Mouse (Mus musculus) neural tube, embryonic 14.5 days (tissue): ENCODE results near the gene Ehd4. TPM values are rescaled to one million over a fixed set of nuclear protein-coding genes. Genes with fewer than 3 reads are reported as not detected.

ENCODE experiments used
- ATAC-seq: fragments of 200-750 bp; cut with Nextera tagmentation; 2 replicates; pipeline ENCODE4 v1.8.0; 2017; ENCODE audit warnings: low read depth, mild to moderate bottlenecking, moderate TSS enrichment, moderate library complexity
- H3K27ac ChIP-seq: fragments of 300-500 bp; sonication (generic); 2 replicates; pipeline ENCODE4 v1.5.1; 2014; ENCODE audit warnings: low read depth, mild to moderate bottlenecking, control low read depth, low read length, moderate library complexity, mixed read lengths
- H3K27me3 ChIP-seq: fragments of 300-500 bp; sonication (generic); 2 replicates; pipeline ENCODE4 v1.6.1; 2014; ENCODE audit warnings: low read length; ENCODE audit not compliant: control insufficient read depth, insufficient read depth
- H3K36me3 ChIP-seq: fragments of 300-500 bp; sonication (generic); 2 replicates; pipeline ENCODE4 v1.6.1; 2014; ENCODE audit warnings: low read length, mixed read lengths; ENCODE audit not compliant: control insufficient read depth, insufficient read depth
- H3K4me1 ChIP-seq: fragments of 300-500 bp; sonication (generic); 2 replicates; pipeline ENCODE4 v1.6.1; 2014; ENCODE audit warnings: low read length; ENCODE audit not compliant: control insufficient read depth, insufficient read depth
- H3K4me2 ChIP-seq: fragments of 300-500 bp; sonication (generic); 2 replicates; pipeline ENCODE4 v1.6.1; 2014; ENCODE audit warnings: mild to moderate bottlenecking, low read depth, low read length, control low read depth
- H3K4me3 ChIP-seq: fragments of 300-500 bp; sonication (generic); 2 replicates; pipeline ENCODE4 v1.5.1; 2014; ENCODE audit warnings: low read depth, low read length, control low read depth, mixed read lengths
- H3K9ac ChIP-seq: fragments of 300-500 bp; sonication (generic); replicated peaks from 2 replicates; pipeline ENCODE4 v1.6.1; 2014; ENCODE audit warnings: low read depth, mild to moderate bottlenecking, control low read depth, low read length, mixed read lengths
- H3K9me3 ChIP-seq: fragments of 300-500 bp; sonication (generic); 2 replicates; pipeline ENCODE4 v1.6.1; 2016; ENCODE audit warnings: low read length; ENCODE audit not compliant: control insufficient read depth
- WGBS: fragments of 180-500 bp; shearing (Covaris S2); extraction: QIAGEN DNeasy Blood & Tissue Kit; methylation state at CpG from one replicate; pipeline ENCODE4 v1.1.7; 2014; 5-methylcytosine and 5-hydroxymethylcytosine counted together
- polyA plus RNA-seq: library from polyadenylated mRNA; unstranded; fragments of >200 nt; fragmentation: Nextera tagmentation; extraction: Ambion mirVana; gene quantifications from 2 replicates; pipeline ENCODE4 v1.2.1, GENCODE M21; 2014

Ehd4 gene
- polyA plus RNA-seq, 1 experiment from 2014 or later, result 8.2 TPM

GRCm38 (mm10) chr2:120108077-120108476, 46.3 kb downstream of the Ehd4 start:
- Histone ChIP-seq H3K27me3 (no peaks in the 10 kb centered on the region), H3K4me3 (no peak overlapping the region)
- ATAC-seq, result no peak

GRCm38 (mm10) chr2:120107446-120107845, 47.0 kb downstream of the Ehd4 start:
- ATAC-seq, result no peak
- no peaks in the 10 kb centered on the region for H3K9me3 ChIP-seq
- no peaks in the 10 kb centered on the region for H3K4me1 ChIP-seq
- no peak overlapping the region for H3K4me3 ChIP-seq
- no peaks in the 10 kb centered on the region for H3K27me3 ChIP-seq
- WGBS, result 88% methylated on average over 2 of the region's 2 CpGs
- H3K36me3 ChIP-seq, result no peaks in the 10 kb centered on the region
- no peak overlapping the region for H3K9ac ChIP-seq
- H3K27ac ChIP-seq, result no peak overlapping the region
- H3K4me2 ChIP-seq, result no peak overlapping the region

More at GRCm38 (mm10) chr2:120108077-120108476, 46.3 kb downstream of the Ehd4 start:
- Histone ChIP-seq H3K27ac (no peak overlapping the region), H3K4me1 (no peaks in the 10 kb centered on the region), H3K9me3 (no peaks in the 10 kb centered on the region), H3K36me3 (no peaks in the 10 kb centered on the region), H3K9ac (no peak overlapping the region), H3K4me2 (no peak overlapping the region)
- 88% methylated on average over 4 of the region's 4 CpGs for WGBS

- Histone ChIP-seq H3K27me3 (no peaks in the 10 kb centered on the region), H3K36me3 (no peaks in the 10 kb centered on the region), H3K9me3 (no peaks in the 10 kb centered on the region), H3K4me3 (no peak overlapping the region), H3K4me2 (no peak overlapping the region), H3K9ac (no peak overlapping the region), H3K27ac (no peak overlapping the region), H3K4me1 (no peaks in the 10 kb centered on the region)
- 87% methylated on average over 8 of the region's 8 CpGs for whole genome bisulfite sequencing
- ATAC-seq, result no peak
These were observed 47.9 kb downstream of the Ehd4 start for GRCm38 (mm10) chr2:120106397-120106973.

- ATAC-seq, result no peak
- H3K27me3 ChIP-seq, result no peaks in the 10 kb centered on the region
- H3K27ac ChIP-seq, result no peak overlapping the region
- no peak overlapping the region for H3K4me2 ChIP-seq
- WGBS, result 59% methylated on average over 3 of the region's 3 CpGs
- H3K36me3 ChIP-seq, result no peaks in the 10 kb centered on the region
- no peak overlapping the region for H3K9ac ChIP-seq
- no peaks in the 10 kb centered on the region for H3K4me1 ChIP-seq
- no peaks in the 10 kb centered on the region for H3K9me3 ChIP-seq
- no peak overlapping the region for H3K4me3 ChIP-seq
These were observed 48.5 kb downstream of the Ehd4 start for GRCm38 (mm10) chr2:120105861-120106260.

GRCm38 (mm10) chr2:120102881-120103280, 51.5 kb downstream of the Ehd4 start:
- H3K27ac ChIP-seq, result no peak overlapping the region
- H3K36me3 ChIP-seq, result no peaks in the 10 kb centered on the region
- no peak overlapping the region for H3K4me3 ChIP-seq
- H3K9me3 ChIP-seq, result no peaks in the 10 kb centered on the region
- WGBS, result 73% methylated on average over 6 of the region's 6 CpGs
- no peaks in the 10 kb centered on the region for H3K27me3 ChIP-seq
- no peaks in the 10 kb centered on the region for H3K4me1 ChIP-seq
- no peak overlapping the region for H3K4me2 ChIP-seq
- no peak overlapping the region for H3K9ac ChIP-seq
- no peak for ATAC-seq

- Histone ChIP-seq H3K4me3 (no peak overlapping the region), H3K27me3 (no peaks in the 10 kb centered on the region), H3K36me3 (no peaks in the 10 kb centered on the region), H3K9ac (no peak overlapping the region), H3K4me1 (no peaks in the 10 kb centered on the region), H3K27ac (no peak overlapping the region), H3K9me3 (no peaks in the 10 kb centered on the region), H3K4me2 (no peak overlapping the region)
- 62% methylated on average over 2 of the region's 2 CpGs for WGBS
- no peak for ATAC-seq
These were observed 52.0 kb downstream of the Ehd4 start for GRCm38 (mm10) chr2:120102450-120102849.

- ATAC-seq, result no peak
- WGBS, result 93% methylated on average over 11 of the region's 11 CpGs
These were observed 52.4 kb downstream of the Ehd4 start for GRCm38 (mm10) chr2:120101961-120102360.

GRCm38 (mm10) chr2:120099886-120100285, 54.5 kb downstream of the Ehd4 start:
- Histone ChIP-seq H3K4me2 (no peak overlapping the region), H3K9me3 (no peaks in the 10 kb centered on the region), H3K4me1 (no peaks in the 10 kb centered on the region), H3K4me3 (no peak overlapping the region), H3K27ac (no peak overlapping the region), H3K9ac (no peak overlapping the region), H3K27me3 (no peaks in the 10 kb centered on the region), H3K36me3 (no peaks in the 10 kb centered on the region)
- WGBS, result 98% methylated on average over 3 of the region's 3 CpGs
- ATAC-seq, result no peak

More at GRCm38 (mm10) chr2:120101961-120102360, 52.4 kb downstream of the Ehd4 start:
- H3K36me3 ChIP-seq, result no peaks in the 10 kb centered on the region
- no peak overlapping the region for H3K27ac ChIP-seq
- no peak overlapping the region for H3K4me2 ChIP-seq
- H3K27me3 ChIP-seq, result no peaks in the 10 kb centered on the region
- no peaks in the 10 kb centered on the region for H3K9me3 ChIP-seq
- H3K4me1 ChIP-seq, result no peaks in the 10 kb centered on the region
- no peak overlapping the region for H3K9ac ChIP-seq
- no peak overlapping the region for H3K4me3 ChIP-seq

- H3K36me3 ChIP-seq, result no peaks in the 10 kb centered on the region
- H3K27me3 ChIP-seq, result no peaks in the 10 kb centered on the region
- no peak overlapping the region for H3K4me3 ChIP-seq
- no peaks in the 10 kb centered on the region for H3K9me3 ChIP-seq
- WGBS, result 89% methylated on average over 4 of the region's 4 CpGs
- no peak overlapping the region for H3K4me2 ChIP-seq
- H3K9ac ChIP-seq, result no peak overlapping the region
- no peak overlapping the region for H3K27ac ChIP-seq
- no peak for ATAC-seq
- no peaks in the 10 kb centered on the region for H3K4me1 ChIP-seq
These were observed 55.1 kb downstream of the Ehd4 start for GRCm38 (mm10) chr2:120099263-120099662.
